Mouse (Mus musculus): ENCODE measurements around the gene Gm49450. TPM values are rescaled to one million over a fixed set of nuclear protein-coding genes. Genes with fewer than 3 reads are reported as not detected.
A peak's percentile ranks its signal among the peaks of the same experiment; 100 is the strongest.

Gm49450 gene
- polyA plus RNA-seq, 1 experiment = 23.9 TPM

- Histone ChIP-seq H3K4me3 (ENCODE audit: low read depth, low read length) (no peak overlapping the region), H3K4me1 (ENCODE audit: control insufficient read depth, insufficient read depth, insufficient read length, low read length) (peaks cover 2% of the 10 kb centered on the region; the same call in 1 of the 2 replicates), H3K27ac (ENCODE audit: insufficient read depth, low read depth, low read length) (no peak overlapping the region), H3K36me3 (ENCODE audit: control insufficient read depth, insufficient read depth, low read length) (peaks cover 5% of the 10 kb centered on the region; the same call in 1 of the 2 replicates), H3K27me3 (ENCODE audit: control insufficient read depth, insufficient read depth, low read length) (no peaks in the 10 kb centered on the region)
- 36% methylated on average over 8 of the region's 8 CpGs for WGBS
- TF ChIP-seq CTCF (IDR thresholded peaks at IDR 0.05; ENCODE audit: extremely low read depth, insufficient read length, insufficient replicate concordance, low read depth, low read length) (no peak), POLR2A (IDR thresholded peaks at IDR 0.05; ENCODE audit: low read depth, low read length) (no peak)
Measured at GRCm38 (mm10) chr15:98930017-98930734, 23.2 kb downstream of the Gm49450 start.

GRCm38 (mm10) chr15:98928598-98929240 is 24.6 kb downstream of the Gm49450 start:
- Histone ChIP-seq H3K27me3 (ENCODE audit: control insufficient read depth, insufficient read depth, low read length) (no peaks in the 10 kb centered on the region), H3K27ac (ENCODE audit: insufficient read depth, low read depth, low read length) (peak overlapping the region; percentile 33; the same call in 1 of the 2 replicates), H3K36me3 (ENCODE audit: control insufficient read depth, insufficient read depth, low read length) (peaks cover 5% of the 10 kb centered on the region; the same call in 1 of the 2 replicates), H3K4me3 (ENCODE audit: low read depth, low read length) (no peak overlapping the region), H3K4me1 (ENCODE audit: control insufficient read depth, insufficient read depth, insufficient read length, low read length) (peaks cover 4% of the 10 kb centered on the region; the same call in 1 of the 2 replicates)
- no peak for TF ChIP-seq POLR2A (IDR thresholded peaks at IDR 0.05; ENCODE audit: low read depth, low read length)
- TF ChIP-seq CTCF (IDR thresholded peaks at IDR 0.05; ENCODE audit: extremely low read depth, insufficient read length, insufficient replicate concordance, low read depth, low read length) = peak; percentile 76; the same call in 1 of the 2 replicates
- WGBS = 13% methylated on average over 13 of the region's 13 CpGs

GRCm38 (mm10) chr15:98927566-98927965 is 25.8 kb downstream of the Gm49450 start:
- Histone ChIP-seq H3K4me3 (ENCODE audit: low read depth, low read length) (no peak overlapping the region), H3K27ac (ENCODE audit: insufficient read depth, low read depth, low read length) (peak overlapping the region; percentile 59), H3K4me1 (ENCODE audit: control insufficient read depth, insufficient read depth, insufficient read length, low read length) (peaks cover 5% of the 10 kb centered on the region; the same call in 1 of the 2 replicates), H3K27me3 (ENCODE audit: control insufficient read depth, insufficient read depth, low read length) (no peaks in the 10 kb centered on the region), H3K36me3 (ENCODE audit: control insufficient read depth, insufficient read depth, low read length) (peaks cover 5% of the 10 kb centered on the region; the same call in 1 of the 2 replicates)
- TF ChIP-seq POLR2A (IDR thresholded peaks at IDR 0.05; ENCODE audit: low read depth, low read length) (no peak), CTCF (IDR thresholded peaks at IDR 0.05; ENCODE audit: extremely low read depth, insufficient read length, insufficient replicate concordance, low read depth, low read length) (no peak)
- 39% methylated on average over 5 of the region's 5 CpGs for WGBS

- 30% methylated on average over 3 of the region's 3 CpGs for WGBS
- TF ChIP-seq POLR2A (IDR thresholded peaks at IDR 0.05; ENCODE audit: low read depth, low read length) = no peak
- no peak for TF ChIP-seq CTCF (IDR thresholded peaks at IDR 0.05; ENCODE audit: extremely low read depth, insufficient read length, insufficient replicate concordance, low read depth, low read length)
Measured at GRCm38 (mm10) chr15:98924682-98925081, 28.7 kb downstream of the Gm49450 start.

GRCm38 (mm10) chr15:98923031-98923537 is 30.3 kb downstream of the Gm49450 start:
- Histone ChIP-seq H3K27ac (ENCODE audit: insufficient read depth, low read depth, low read length) (peak overlapping the region; percentile 83), H3K27me3 (ENCODE audit: control insufficient read depth, insufficient read depth, low read length) (no peaks in the 10 kb centered on the region), H3K4me1 (ENCODE audit: control insufficient read depth, insufficient read depth, insufficient read length, low read length) (peaks cover 11% of the 10 kb centered on the region; the same call in 1 of the 2 replicates), H3K4me3 (ENCODE audit: low read depth, low read length) (no peak overlapping the region), H3K36me3 (ENCODE audit: control insufficient read depth, insufficient read depth, low read length) (no peaks in the 10 kb centered on the region)
- 63% methylated on average over 2 of the region's 2 CpGs for WGBS
- TF ChIP-seq CTCF (IDR thresholded peaks at IDR 0.05; ENCODE audit: extremely low read depth, insufficient read length, insufficient replicate concordance, low read depth, low read length) (no peak), POLR2A (IDR thresholded peaks at IDR 0.05; ENCODE audit: low read depth, low read length) (no peak)

More at GRCm38 (mm10) chr15:98924682-98925081, 28.7 kb downstream of the Gm49450 start:
- H3K36me3 ChIP-seq (ENCODE audit: control insufficient read depth, insufficient read depth, low read length) = no peaks in the 10 kb centered on the region
- peaks cover 11% of the 10 kb centered on the region; the same call in 1 of the 2 replicates for H3K4me1 ChIP-seq (ENCODE audit: control insufficient read depth, insufficient read depth, insufficient read length, low read length)
- no peaks in the 10 kb centered on the region for H3K27me3 ChIP-seq (ENCODE audit: control insufficient read depth, insufficient read depth, low read length)
- no peak overlapping the region for H3K4me3 ChIP-seq (ENCODE audit: low read depth, low read length)
- peak overlapping the region; percentile 59 for H3K27ac ChIP-seq (ENCODE audit: insufficient read depth, low read depth, low read length)

- Histone ChIP-seq H3K4me3 (ENCODE audit: low read depth, low read length) (no peak overlapping the region), H3K4me1 (ENCODE audit: control insufficient read depth, insufficient read depth, insufficient read length, low read length) (peaks cover 11% of the 10 kb centered on the region; the same call in 1 of the 2 replicates), H3K27me3 (ENCODE audit: control insufficient read depth, insufficient read depth, low read length) (no peaks in the 10 kb centered on the region), H3K36me3 (ENCODE audit: control insufficient read depth, insufficient read depth, low read length) (no peaks in the 10 kb centered on the region), H3K27ac (ENCODE audit: insufficient read depth, low read depth, low read length) (peak overlapping the region; percentile 83)
- TF ChIP-seq CTCF (IDR thresholded peaks at IDR 0.05; ENCODE audit: extremely low read depth, insufficient read length, insufficient replicate concordance, low read depth, low read length) (no peak), POLR2A (IDR thresholded peaks at IDR 0.05; ENCODE audit: low read depth, low read length) (no peak)
- 21% methylated on average over 3 of the region's 3 CpGs for WGBS
Measured at GRCm38 (mm10) chr15:98922581-98922980, 30.8 kb downstream of the Gm49450 start.

Measured in small intestine, adult 2 months (tissue).